Mouse (Mus musculus): ENCODE data around the gene Sema4c. TPM values are rescaled to one million over a fixed set of nuclear protein-coding genes. Genes with fewer than 3 reads are reported as not detected.

Sema4c gene
- total and polyA plus RNA-seq, 3 experiments = 0.87 TPM; not detected in 2

DNA sequence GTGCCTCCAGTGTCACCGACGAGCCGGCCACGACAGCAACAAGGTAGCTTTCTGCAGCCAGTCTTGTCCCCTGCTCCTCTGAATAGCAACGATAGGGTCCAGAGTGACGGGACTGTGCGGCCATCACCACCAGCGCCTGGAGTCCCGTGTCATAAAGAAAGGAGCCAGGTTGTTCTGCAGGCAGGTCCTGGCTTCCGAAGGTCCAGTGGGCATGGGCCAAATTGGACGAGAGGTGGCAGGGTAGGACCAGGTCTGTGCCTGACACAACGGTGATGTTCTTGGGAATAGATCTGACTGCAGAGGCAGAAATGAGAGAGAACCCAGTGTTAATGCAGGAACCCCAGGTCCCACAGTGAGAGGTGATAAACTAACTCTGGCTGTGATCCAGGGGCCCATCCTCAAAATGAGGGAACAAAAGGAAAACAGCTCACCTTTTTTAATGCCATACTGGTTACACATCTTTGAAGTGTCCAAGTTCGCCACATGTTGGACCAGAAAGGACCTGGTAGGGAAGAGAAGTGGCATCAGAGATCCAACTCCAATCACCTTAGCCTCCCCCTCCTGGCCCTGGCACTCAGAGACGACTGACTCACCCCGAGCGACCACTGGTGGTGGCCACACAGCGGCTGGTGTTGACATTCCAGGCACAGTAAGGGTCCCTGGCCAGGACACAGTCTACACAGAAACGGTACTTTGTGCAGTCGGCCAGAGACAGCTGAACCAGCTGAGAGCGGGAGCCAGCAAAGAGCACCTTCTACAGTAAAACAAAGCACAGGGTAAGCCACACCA, 7.9 kb downstream of the Sema4c start:
- Histone ChIP-seq H3K36me3 (replicated peaks) (peaks cover 5% of the 10 kb centered on the region), H3K9me3 (replicated peaks) (no peaks in the 10 kb centered on the region), H3K27me3 (ENCODE audit: insufficient read depth, low read length) (peaks cover 58% of the 10 kb centered on the region), H3K4me1 (ENCODE audit: insufficient read depth, low read depth, low read length) (peaks cover 19% of the 10 kb centered on the region), H3K4me3 (ENCODE audit: low read depth, low read length) (no peak overlapping the region)
- no peak for DNase-seq (ENCODE audit: low spot score)
- ATAC-seq (ENCODE audit: extremely low read depth, insufficient number of reproducible peaks, low FRiP score, poor library complexity, severe bottlenecking) = no peak
- TF ChIP-seq POLR2AphosphoS5 (IDR thresholded peaks at IDR 0.05; ENCODE audit: insufficient replicate concordance, low read depth, low read length) (no peak), TAL1 (conservative IDR thresholded peaks at IDR 0.05; ENCODE audit: low read depth, low read length) (no peak), CTCF (IDR thresholded peaks at IDR 0.05; ENCODE audit: low read depth, low read length) (no peak), GATA1 (IDR thresholded peaks at IDR 0.05; ENCODE audit: borderline replicate concordance, low read length) (no peak), GATA2 (IDR thresholded peaks at IDR 0.05; ENCODE audit: borderline replicate concordance, low read depth, low read length) (no peak)

DNA sequence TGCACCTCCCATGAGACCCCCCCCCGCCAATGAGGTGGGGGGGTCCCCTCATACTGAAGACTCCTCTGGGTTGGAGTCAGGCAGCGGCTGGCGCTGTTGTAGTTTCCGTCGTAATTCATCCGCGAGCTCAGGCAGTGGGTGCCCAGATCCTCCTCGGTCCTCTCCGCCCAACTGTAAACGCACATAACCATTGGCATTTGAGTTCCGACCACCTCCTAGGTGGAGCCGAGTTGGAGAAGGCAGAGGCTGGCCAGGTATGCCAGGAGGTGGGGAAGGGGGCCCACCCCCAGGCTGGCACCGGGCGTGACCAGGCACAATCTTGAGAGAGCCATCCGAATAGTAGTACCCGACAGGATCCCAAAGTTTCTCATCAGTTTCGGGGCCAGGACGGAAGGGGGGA, 8.7 kb downstream of the Sema4c start:
- ATAC-seq (ENCODE audit: extremely low read depth, insufficient number of reproducible peaks, low FRiP score, poor library complexity, severe bottlenecking) (no peak), DNase-seq (ENCODE audit: low spot score) (no peak)
- Histone ChIP-seq H3K4me1 (ENCODE audit: insufficient read depth, low read depth, low read length) (peaks cover 21% of the 10 kb centered on the region), H3K4me3 (ENCODE audit: low read depth, low read length) (no peak overlapping the region), H3K27me3 (ENCODE audit: insufficient read depth, low read length) (peaks cover 50% of the 10 kb centered on the region), H3K9me3 (replicated peaks) (no peaks in the 10 kb centered on the region), H3K36me3 (replicated peaks) (peaks cover 9% of the 10 kb centered on the region)
- TF ChIP-seq GATA2 (IDR thresholded peaks at IDR 0.05; ENCODE audit: borderline replicate concordance, low read depth, low read length) (no peak), TAL1 (conservative IDR thresholded peaks at IDR 0.05; ENCODE audit: low read depth, low read length) (no peak), GATA1 (IDR thresholded peaks at IDR 0.05; ENCODE audit: borderline replicate concordance, low read length) (no peak), CTCF (IDR thresholded peaks at IDR 0.05; ENCODE audit: low read depth, low read length) (no peak), POLR2AphosphoS5 (IDR thresholded peaks at IDR 0.05; ENCODE audit: insufficient replicate concordance, low read depth, low read length) (no peak)

DNA sequence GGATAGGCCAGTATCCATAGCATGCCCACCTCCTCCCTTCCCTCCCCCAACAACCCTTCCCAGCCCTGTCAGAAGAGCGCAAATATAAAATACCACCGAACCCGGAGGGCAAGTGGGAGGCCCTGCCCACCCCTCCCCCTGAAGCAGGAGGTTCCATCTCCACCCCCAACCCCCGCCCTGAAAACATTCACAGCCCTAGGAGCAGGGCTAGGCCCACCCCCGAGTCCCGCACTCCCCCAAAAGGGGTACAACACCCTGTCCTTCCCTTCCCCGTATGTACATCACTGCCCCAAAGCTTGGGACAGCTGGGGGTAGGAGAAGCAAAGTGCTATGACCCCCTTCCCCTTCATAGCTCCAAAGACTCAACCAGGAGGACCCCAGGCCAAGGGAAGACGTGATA, 9.4 kb downstream of the Sema4c start:
- no peak for DNase-seq (ENCODE audit: low spot score)
- Histone ChIP-seq H3K4me1 (ENCODE audit: insufficient read depth, low read depth, low read length) (peaks cover 23% of the 10 kb centered on the region), H3K36me3 (replicated peaks) (peaks cover 15% of the 10 kb centered on the region), H3K4me3 (ENCODE audit: low read depth, low read length) (no peak overlapping the region), H3K9me3 (replicated peaks) (no peaks in the 10 kb centered on the region), H3K27me3 (ENCODE audit: insufficient read depth, low read length) (peaks cover 43% of the 10 kb centered on the region)
- no peak for ATAC-seq (ENCODE audit: extremely low read depth, insufficient number of reproducible peaks, low FRiP score, poor library complexity, severe bottlenecking)
- no peak for TF ChIP-seq GATA2 (IDR thresholded peaks at IDR 0.05; ENCODE audit: borderline replicate concordance, low read depth, low read length)
- no peak for TF ChIP-seq CTCF (IDR thresholded peaks at IDR 0.05; ENCODE audit: low read depth, low read length)
- TF ChIP-seq TAL1 (conservative IDR thresholded peaks at IDR 0.05; ENCODE audit: low read depth, low read length) = no peak
- TF ChIP-seq POLR2AphosphoS5 (IDR thresholded peaks at IDR 0.05; ENCODE audit: insufficient replicate concordance, low read depth, low read length) = no peak
- TF ChIP-seq GATA1 (IDR thresholded peaks at IDR 0.05; ENCODE audit: borderline replicate concordance, low read length) = no peak

DNA sequence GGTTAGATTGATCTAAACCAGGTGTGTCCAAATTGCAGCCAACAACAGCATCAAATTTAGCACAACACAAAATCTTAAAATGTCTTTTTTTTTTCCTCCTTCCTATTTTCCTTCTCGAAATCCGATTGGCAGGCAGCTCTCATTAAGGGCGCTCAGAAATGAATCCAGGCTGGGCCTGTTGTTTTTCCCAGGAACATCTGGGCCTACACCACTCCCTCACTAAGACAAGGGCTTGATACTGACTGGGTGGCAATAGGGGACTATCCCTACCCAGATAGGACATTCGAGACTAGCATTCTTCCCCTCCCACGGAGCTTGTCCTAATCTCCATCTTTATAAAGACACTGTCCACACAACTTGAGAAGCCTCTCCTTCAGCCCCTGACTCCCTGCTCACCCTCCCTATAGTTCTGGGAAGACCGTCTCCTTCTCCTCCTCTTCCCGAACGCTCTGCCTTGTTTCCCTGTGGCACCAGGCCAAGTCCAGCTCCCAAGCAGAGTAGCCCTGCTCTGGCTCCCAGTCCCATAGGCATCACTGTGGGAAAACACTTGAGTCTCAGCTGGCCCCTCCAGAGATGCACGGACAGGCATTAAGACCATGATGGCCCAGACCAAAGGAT, 10.1 kb downstream of the Sema4c start:
- DNase-seq (ENCODE audit: low spot score) = no peak
- H3K36me3 ChIP-seq (replicated peaks) = peaks cover 22% of the 10 kb centered on the region
- ATAC-seq (ENCODE audit: extremely low read depth, insufficient number of reproducible peaks, low FRiP score, poor library complexity, severe bottlenecking) = no peak
- no peak for TF ChIP-seq TAL1 (conservative IDR thresholded peaks at IDR 0.05; ENCODE audit: low read depth, low read length)
- no peak for TF ChIP-seq GATA1 (IDR thresholded peaks at IDR 0.05; ENCODE audit: borderline replicate concordance, low read length)
- no peak for TF ChIP-seq POLR2AphosphoS5 (IDR thresholded peaks at IDR 0.05; ENCODE audit: insufficient replicate concordance, low read depth, low read length)
- TF ChIP-seq GATA2 (IDR thresholded peaks at IDR 0.05; ENCODE audit: borderline replicate concordance, low read depth, low read length) = no peak
- TF ChIP-seq CTCF (IDR thresholded peaks at IDR 0.05; ENCODE audit: low read depth, low read length) = no peak
- no peaks in the 10 kb centered on the region for H3K9me3 ChIP-seq (replicated peaks)
- peaks cover 23% of the 10 kb centered on the region for H3K4me1 ChIP-seq (ENCODE audit: insufficient read depth, low read depth, low read length)
- no peak overlapping the region for H3K4me3 ChIP-seq (ENCODE audit: low read depth, low read length)
- peaks cover 37% of the 10 kb centered on the region for H3K27me3 ChIP-seq (ENCODE audit: insufficient read depth, low read length)

DNA sequence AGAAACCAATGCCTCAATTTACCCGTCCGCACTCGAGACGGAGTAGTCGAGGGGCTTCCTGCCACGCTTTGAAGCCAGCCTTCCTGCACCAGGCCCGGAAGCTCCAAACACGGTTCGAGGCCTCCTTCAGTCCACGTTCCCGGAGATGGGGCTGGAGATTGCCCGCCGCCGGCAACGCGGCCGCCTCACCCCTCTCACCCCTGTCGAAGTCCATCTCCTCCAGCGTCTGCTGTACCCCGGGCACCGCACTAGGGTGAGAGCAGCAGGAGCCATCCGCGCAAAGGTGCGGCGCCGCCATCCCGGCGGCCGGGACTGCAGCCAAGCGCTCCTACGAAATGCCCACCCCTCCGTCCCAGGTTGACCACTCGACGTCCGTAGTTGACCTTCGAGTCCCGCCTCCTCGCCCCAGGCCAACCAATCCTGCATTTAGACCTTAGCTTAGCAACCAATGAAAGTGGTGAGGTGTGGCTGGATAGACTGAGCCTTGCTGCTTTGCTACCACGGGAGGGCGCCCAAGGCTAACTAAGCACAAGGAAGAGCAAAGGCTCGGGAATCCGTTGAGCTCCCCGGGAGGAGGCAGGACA, 11.2 kb downstream of the Sema4c start, which contains the start of gene Ankrd39:
Gene Ankrd39 (minus strand): TSS at position 558 of the 584 bp plus-strand sequence.
- ATAC-seq (ENCODE audit: extremely low read depth, insufficient number of reproducible peaks, low FRiP score, poor library complexity, severe bottlenecking) (peak; percentile 99), DNase-seq (ENCODE audit: low spot score) (peak; percentile 100)
- TF ChIP-seq POLR2AphosphoS5 (IDR thresholded peaks at IDR 0.05; ENCODE audit: insufficient replicate concordance, low read depth, low read length) (no peak), TAL1 (conservative IDR thresholded peaks at IDR 0.05; ENCODE audit: low read depth, low read length) (no peak), GATA1 (IDR thresholded peaks at IDR 0.05; ENCODE audit: borderline replicate concordance, low read length) (no peak), CTCF (IDR thresholded peaks at IDR 0.05; ENCODE audit: low read depth, low read length) (peak; percentile 89), GATA2 (IDR thresholded peaks at IDR 0.05; ENCODE audit: borderline replicate concordance, low read depth, low read length) (no peak)
- H3K4me3 ChIP-seq (ENCODE audit: low read depth, low read length) = peak within 1 kb of the TSS; percentile 81
- peaks cover 33% of the 10 kb centered on the region for H3K36me3 ChIP-seq (replicated peaks)
- peaks cover 26% of the 10 kb centered on the region for H3K27me3 ChIP-seq (ENCODE audit: insufficient read depth, low read length)
- H3K9me3 ChIP-seq (replicated peaks) = no peaks in the 10 kb centered on the region
- H3K4me1 ChIP-seq (ENCODE audit: insufficient read depth, low read depth, low read length) = peaks cover 23% of the 10 kb centered on the region

Data from G1E (cell line).